Mouse (Mus musculus) heart, postnatal 36 days (tissue): ENCODE measurements at regions not wholly inside any gene's neighbourhood (a gene's known extent, or its start where the extent isn't known, plus 50 kb on each side); places are given as distances from the start of the nearest gene placed in this dataset.

ENCODE experiments used
- DNase-seq, 2 experiments: peaks; one replicate each; pipeline ENCODE4 v3.0.0; 2021 to 2022
- intact Hi-C: fragments of 180-260 bp; cut with DNase I; formaldehyde crosslinking; loops from one replicate; pipeline ENCODE4 v1.15.1; 2025

DNA sequence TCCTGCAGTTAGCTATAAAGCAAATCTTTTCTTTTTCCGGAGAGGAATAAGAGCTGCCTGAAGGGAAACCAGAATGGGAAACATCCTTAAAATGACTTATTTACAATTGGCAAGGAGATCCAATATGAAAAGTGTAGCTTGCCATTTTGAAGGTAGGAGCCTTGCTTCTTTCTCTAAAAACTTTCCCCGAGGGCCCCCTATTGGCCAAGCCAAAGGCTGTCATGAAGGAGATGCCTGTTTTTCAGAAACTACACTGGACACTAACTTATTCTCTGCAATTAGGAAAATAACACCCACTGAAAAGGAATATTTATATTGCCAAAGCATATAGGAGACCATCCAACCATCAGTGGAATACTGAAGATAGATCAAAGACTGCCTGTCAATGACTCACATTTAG, 312.8 kb upstream of the Thrb start:
- DNase-seq: no peak
- intact Hi-C loops: no loop called here

- intact Hi-C loops: no loop called here
- DNase-seq: no peak
Measured at GRCm38 (mm10) chr14:17352324-17353037, 307.6 kb upstream of the Thrb start.

- intact Hi-C loops: no loop called here
- no peak for DNase-seq
Measured at GRCm38 (mm10) chr14:17361910-17362309, 298.2 kb upstream of the Thrb start.

DNA sequence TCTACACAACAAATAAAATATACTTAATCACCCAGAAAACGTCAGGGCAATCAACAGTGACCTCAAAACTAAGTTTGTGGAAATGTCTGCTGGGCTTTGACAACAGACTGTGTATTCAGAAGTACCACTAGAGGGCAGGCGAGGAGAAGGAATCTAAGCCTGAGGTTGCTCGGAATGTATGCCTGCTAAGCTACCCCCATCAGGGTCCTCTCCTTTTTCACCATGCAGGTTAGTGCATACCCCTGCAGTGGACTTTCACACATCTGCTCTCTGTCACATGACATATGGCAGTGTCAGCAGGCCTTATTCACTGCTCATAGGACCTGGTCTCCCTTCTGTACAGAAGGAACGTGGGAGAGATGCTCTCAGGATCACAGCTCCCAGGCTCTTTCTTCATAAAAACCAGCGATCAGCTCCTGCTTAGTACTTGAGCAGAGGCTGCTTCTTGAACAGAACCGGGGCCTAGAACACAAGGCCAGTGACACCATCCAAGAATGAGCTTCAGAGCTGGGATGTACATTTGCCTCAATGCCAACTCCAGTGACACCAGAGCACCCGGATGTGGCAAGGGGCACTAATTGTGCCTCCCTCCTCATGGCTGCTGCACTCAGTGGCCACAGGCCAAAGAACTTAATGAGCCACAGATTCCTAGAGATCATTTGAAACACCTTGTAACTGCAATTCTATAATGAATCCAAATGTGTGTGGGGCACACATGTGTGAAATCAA, 257.1 kb upstream of the Thrb start:
- intact Hi-C loops: loop anchor here (2.0 to 10.0 kb wide), 5 partner anchors 524 to 882 kb away; no protein-coding TSS in a partner anchor

GRCm38 (mm10) chr14:17405551-17406336, 254.3 kb upstream of the Thrb start:
- DNase-seq: peak in 1 of 2 experiments; percentile 58
- intact Hi-C loops: loop anchor here (5.0 to 10.0 kb wide), 2 partner anchors 879 to 973 kb away; no protein-coding TSS in a partner anchor

More for the DNA sequence above, 257.1 kb upstream of the Thrb start:
- DNase-seq: peak; percentile 38

DNA sequence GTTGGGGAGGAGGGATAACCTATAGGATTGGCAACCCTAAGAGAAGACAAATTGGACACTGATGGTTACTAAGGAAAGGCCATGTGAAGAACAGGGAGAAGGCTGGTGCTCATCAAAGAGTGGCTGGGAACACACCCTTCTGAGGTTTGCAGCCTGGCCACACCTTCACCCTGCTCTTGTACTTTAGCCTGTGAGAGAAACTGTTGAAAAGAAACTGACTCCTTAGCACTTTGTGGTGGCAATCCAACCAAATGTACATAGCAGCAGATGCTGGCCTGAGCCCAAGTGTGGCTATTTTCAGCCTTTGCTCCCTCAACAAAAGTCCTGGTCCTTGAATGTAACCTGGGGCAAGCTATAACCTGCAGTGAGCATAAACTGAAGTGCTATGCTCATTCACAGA, 253.2 kb upstream of the Thrb start:
- intact Hi-C loops: loop anchor here (5.0 to 10.0 kb wide), 2 partner anchors 878 to 975 kb away; no protein-coding TSS in a partner anchor
- DNase-seq: no peak

- intact Hi-C loops: loop anchor here (5.0 to 10.0 kb wide), 2 partner anchors 876 to 976 kb away; no protein-coding TSS in a partner anchor
- no peak for DNase-seq
Measured at GRCm38 (mm10) chr14:17408343-17408742, 251.7 kb upstream of the Thrb start.

DNA sequence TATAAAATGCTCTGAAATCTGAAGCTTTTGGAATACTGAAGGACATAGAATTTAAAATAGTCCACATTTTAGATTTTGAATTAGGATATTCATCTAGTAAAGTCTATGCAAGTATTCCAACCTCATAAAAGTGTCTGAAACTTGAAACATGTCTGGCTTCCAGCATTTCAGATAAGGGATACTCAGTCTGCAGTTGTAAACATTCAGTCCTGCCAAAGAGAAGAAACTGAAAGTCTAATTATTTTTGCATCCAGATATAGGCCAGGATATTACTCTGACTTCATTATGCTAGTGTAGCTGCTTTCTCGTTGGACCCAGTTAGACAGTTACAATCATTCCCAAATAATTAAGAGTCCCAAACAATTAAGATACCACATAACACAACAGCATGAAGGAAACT, 251.2 kb upstream of the Thrb start:
- intact Hi-C loops: loop anchor here (5.0 to 10.0 kb wide), 2 partner anchors 876 to 977 kb away; no protein-coding TSS in a partner anchor
- DNase-seq: no peak

GRCm38 (mm10) chr14:17409497-17409896, 250.6 kb upstream of the Thrb start:
- intact Hi-C loops: loop anchor here (5.0 to 10.0 kb wide), 2 partner anchors 875 to 977 kb away; no protein-coding TSS in a partner anchor

GRCm38 (mm10) chr14:17410752-17411151, 249.3 kb upstream of the Thrb start:
- intact Hi-C loops: no loop called here
- DNase-seq: no peak

More at GRCm38 (mm10) chr14:17409497-17409896, 250.6 kb upstream of the Thrb start:
- DNase-seq: no peak

DNA sequence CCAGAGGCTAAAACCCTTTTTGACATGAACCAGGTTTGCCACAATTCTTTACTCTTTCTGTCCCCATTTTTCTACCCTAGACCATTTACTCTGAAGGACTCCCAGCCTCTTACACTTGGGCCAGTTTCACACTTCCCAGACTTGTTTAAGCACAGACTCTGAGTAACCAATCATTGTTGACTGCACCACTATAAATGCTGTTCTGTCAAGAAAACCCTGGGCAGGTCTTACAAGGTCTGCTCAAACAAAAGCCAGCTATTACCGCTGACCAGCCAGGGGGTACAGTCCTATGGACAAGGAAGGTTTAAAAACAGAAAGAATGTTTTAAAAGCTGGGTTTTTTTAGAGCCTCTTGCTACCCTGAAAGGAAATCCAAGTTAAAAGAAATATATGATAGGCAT, 248.8 kb upstream of the Thrb start:
- DNase-seq: no peak
- intact Hi-C loops: no loop called here

DNA sequence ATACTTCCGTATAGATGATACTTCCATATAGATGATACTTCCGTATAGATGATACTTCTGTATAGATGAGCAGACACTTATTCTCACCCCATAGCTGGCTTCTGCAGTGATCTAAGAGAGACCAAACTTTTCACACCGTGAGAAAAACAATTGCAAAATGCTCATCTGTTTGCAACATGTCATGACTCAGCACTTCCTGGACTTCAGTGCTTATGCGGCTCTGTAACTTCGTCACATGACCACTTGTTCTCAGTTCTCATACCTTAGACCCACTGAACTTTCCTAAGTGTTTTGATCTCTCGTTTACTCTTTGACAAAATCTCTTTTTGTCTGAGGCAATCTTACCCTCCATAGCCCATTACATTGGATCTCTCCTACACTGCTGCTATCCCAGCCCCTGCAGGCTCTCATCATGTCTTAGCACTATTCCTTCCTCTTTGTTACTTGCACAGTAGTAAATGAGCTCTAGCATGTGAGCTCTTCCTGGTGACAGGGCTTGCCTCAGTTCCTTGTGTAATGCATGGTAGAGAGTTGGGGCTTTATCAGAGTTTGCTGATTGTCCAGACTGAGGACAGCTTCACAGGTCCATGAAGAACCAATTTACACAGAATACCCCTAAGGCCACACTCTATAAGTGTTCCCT, 245.7 kb upstream of the Thrb start:
- intact Hi-C loops: no loop called here
- no peak for DNase-seq

DNA sequence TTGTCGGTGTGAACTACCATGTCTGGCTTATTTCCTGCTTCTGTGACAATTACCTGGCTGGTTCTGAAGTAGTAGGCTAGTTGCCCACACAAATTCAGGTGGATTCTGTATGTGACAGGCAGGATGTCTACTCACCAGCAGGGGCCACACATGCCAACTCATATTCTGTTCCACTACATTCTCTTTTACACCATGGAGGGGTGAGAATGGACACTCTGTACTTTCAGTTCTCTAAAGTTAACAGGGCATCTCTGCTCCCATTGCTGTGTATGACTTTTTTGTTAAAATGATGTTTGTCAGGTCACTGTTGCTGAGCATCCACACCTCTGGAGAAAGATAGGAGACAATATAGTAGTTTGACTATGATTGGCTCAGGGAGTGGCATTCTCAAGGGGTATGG, 232.3 kb upstream of the Thrb start:
- intact Hi-C loops: no loop called here
- no peak for DNase-seq

DNA sequence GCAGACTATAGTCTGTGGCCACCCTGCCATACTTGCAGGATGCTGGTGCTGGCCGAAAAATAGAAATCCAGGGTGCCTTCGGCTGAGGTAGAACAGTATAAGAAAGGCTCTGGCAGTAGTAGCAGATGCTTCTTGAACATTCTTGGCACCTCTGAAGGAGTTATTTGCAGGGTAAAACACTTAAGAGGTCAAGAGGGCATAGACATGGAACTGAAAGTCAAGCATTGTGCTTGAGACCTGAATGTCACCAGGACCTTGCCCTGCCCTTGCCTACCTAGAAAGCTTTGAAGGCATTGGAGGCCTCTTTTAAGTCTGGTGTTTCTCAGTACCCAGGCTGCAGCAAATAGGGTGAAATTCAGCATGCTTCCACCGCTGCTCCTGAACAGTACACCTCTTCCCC, 230.9 kb upstream of the Thrb start:
- intact Hi-C loops: no loop called here
- DNase-seq: no peak

GRCm38 (mm10) chr14:17433346-17433745, 226.7 kb upstream of the Thrb start:
- intact Hi-C loops: no loop called here
- no peak for DNase-seq

GRCm38 (mm10) chr14:17457946-17458345, 202.1 kb upstream of the Thrb start:
- intact Hi-C loops: no loop called here
- no peak for DNase-seq

GRCm38 (mm10) chr14:17478963-17479362, 181.1 kb upstream of the Thrb start:
- intact Hi-C loops: no loop called here
- no peak for DNase-seq

DNA sequence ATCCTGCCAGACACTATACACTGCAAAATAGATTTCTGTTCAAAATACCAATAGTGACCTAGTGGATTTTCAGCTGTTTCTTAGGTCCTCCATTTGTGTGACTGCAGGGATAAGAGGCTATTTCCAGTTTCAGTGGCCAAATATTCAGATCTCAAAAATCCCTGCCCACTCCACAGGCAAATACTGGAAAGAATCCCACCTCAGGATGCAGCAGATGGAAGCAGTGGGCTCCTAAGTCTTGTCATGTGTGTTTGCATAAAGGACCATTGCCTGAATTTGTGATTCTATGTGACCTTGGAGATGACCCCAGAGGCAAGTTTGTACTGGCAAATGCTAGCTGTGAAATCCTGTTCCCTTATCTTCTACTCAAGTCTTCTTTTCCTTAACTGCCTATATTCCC, 175.2 kb upstream of the Thrb start:
- intact Hi-C loops: no loop called here

DNA sequence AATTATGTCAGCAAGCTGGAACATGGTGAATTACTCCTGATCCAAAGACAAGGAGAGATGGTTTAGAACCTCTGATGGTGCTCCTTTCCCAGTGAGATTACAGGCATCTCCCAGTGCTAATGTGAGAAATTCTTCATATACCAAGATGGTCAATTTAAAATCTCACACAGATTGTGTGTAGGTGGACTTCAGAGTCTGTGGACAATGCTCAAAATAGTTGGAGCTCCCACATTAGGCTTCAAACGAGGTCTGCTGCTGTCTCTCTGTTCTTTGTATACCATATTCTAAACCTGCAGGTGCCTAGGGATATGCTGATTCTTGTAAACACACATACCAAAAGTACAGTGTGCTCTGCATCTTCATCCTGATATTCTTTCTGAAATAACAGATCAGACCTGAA, 146.3 kb upstream of the Thrb start:
- no peak for DNase-seq
- intact Hi-C loops: no loop called here

More for the DNA sequence above, 175.2 kb upstream of the Thrb start:
- no peak for DNase-seq

DNA sequence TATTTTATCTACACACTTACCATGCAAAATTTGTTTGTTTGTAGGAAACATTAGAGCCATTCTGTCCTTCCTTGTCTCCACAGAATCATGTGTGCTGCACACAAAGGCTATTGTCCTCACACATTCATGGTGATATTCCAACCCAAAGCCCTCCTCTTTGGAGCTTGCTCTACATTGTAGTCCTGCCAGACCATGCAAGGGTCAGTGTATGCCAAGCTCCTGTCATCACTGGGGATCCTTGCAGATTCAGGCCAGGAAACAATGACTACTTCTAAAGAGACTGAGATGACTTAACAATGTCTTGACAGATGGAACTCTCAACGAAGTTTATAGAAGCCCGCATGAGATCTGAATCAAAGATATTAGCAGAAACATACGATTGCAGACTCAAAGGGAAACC, 137.4 kb upstream of the Thrb start:
- peak in 1 of 2 experiments; percentile 10 for DNase-seq
- intact Hi-C loops: no loop called here
